Mouse (Mus musculus) heart, postnatal 0 days (tissue): ENCODE data around the gene Trip12. TPM values are rescaled to one million over a fixed set of nuclear protein-coding genes. Genes with fewer than 3 reads are reported as not detected.

Source experiments
- ATAC-seq: fragments of 200-750 bp; cut with Nextera tagmentation; 2 replicates; pipeline ENCODE4 v1.8.0; 2017; ENCODE audit warnings: low read depth, moderate number of reproducible peaks, moderate library complexity; ENCODE audit not compliant: insufficient read depth
- DNase-seq: peaks from one replicate; pipeline ENCODE4 v3.0.0-alpha.2; 2016; ENCODE audit warnings: low spot score
- H3K27ac ChIP-seq: fragments of 300-500 bp; sonication (generic); 2 replicates; pipeline ENCODE4 v1.5.1; 2014; ENCODE audit warnings: low read depth, mild to moderate bottlenecking
- H3K27me3 ChIP-seq: fragments of 300-500 bp; sonication (generic); 2 replicates; pipeline ENCODE4 v1.6.1; 2014; ENCODE audit warnings: low read length, mixed read lengths; ENCODE audit not compliant: control insufficient read depth, insufficient read depth
- H3K36me3 ChIP-seq: fragments of 300-500 bp; sonication (generic); replicated peaks from 2 replicates; pipeline ENCODE4 v1.6.1; 2014; ENCODE audit warnings: low read length, mixed read lengths; ENCODE audit not compliant: control insufficient read depth, insufficient read depth
- H3K4me1 ChIP-seq: fragments of 300-500 bp; sonication (generic); 2 replicates; pipeline ENCODE4 v1.6.1; 2014; ENCODE audit warnings: antibody characterized with exemption; ENCODE audit not compliant: control insufficient read depth, insufficient read depth
- H3K4me2 ChIP-seq: fragments of 300-500 bp; sonication (generic); 2 replicates; pipeline ENCODE4 v1.6.1; 2014; ENCODE audit warnings: low read depth, mild to moderate bottlenecking, low read length, moderate library complexity
- H3K4me3 ChIP-seq: fragments of 300-500 bp; sonication (generic); 2 replicates; pipeline ENCODE4 v1.5.1; 2014; ENCODE audit warnings: low read depth, low read length
- H3K9ac ChIP-seq: fragments of 300-500 bp; sonication (generic); replicated peaks from 2 replicates; pipeline ENCODE4 v1.6.1; 2014; ENCODE audit warnings: low read depth, low read length, mixed read lengths
- H3K9me3 ChIP-seq: fragments of 300-500 bp; sonication (generic); replicated peaks from 2 replicates; pipeline ENCODE4 v1.6.1; 2016; ENCODE audit warnings: low read length; ENCODE audit not compliant: control insufficient read depth
- CTCF ChIP-seq: IDR thresholded peaks from 2 replicates; pipeline ENCODE4 v1.5.1; 2016; ENCODE audit warnings: antibody characterized with exemption, control low read depth, low read depth
- EP300 ChIP-seq: IDR thresholded peaks from 2 replicates; pipeline ENCODE4 v1.6.1; 2016; ENCODE audit warnings: antibody characterized with exemption, low read depth
- WGBS: fragments of 180-500 bp; shearing (Covaris S2); extraction: QIAGEN DNeasy Blood & Tissue Kit; methylation state at CpG from one replicate; pipeline ENCODE4 v1.1.7; 2014; 5-methylcytosine and 5-hydroxymethylcytosine counted together
- polyA plus RNA-seq: library from polyadenylated mRNA; unstranded; fragments of >200 nt; fragmentation: Nextera tagmentation; extraction: Ambion mirVana; gene quantifications from 2 replicates; pipeline ENCODE4 v1.2.1, GENCODE M21; 2015
- total RNA-seq: library from RNA; depleted of rRNA; stranded (reverse); fragments of >200 nt; gene quantifications from 2 replicates; pipeline ENCODE4 v1.2.3, GENCODE M21; 2014; ENCODE audit warnings: low replicate concordance

Gene Trip12
- total and polyA plus RNA-seq, 2 experiments from 2014 or later: 31.5 to 93.7 TPM

- Histone ChIP-seq H3K9ac (no peak overlapping the region), H3K9me3 (no peaks in the 10 kb centered on the region), H3K4me1 (peaks cover 4% of the 10 kb centered on the region; the same call in 1 of the 2 replicates), H3K27me3 (no peaks in the 10 kb centered on the region), H3K4me3 (no peak overlapping the region), H3K4me2 (no peak overlapping the region), H3K36me3 (no peaks in the 10 kb centered on the region), H3K27ac (no peak overlapping the region)
- no peak for TF ChIP-seq EP300
- no peak for TF ChIP-seq CTCF
- ATAC-seq: no peak
- WGBS: 52% methylated on average over 10 of the region's 10 CpGs
- no peak for DNase-seq
These were observed 20.3 kb upstream of the Trip12 start for GRCm38 (mm10) chr1:84860360-84861254.

- Histone ChIP-seq H3K27me3 (no peaks in the 10 kb centered on the region), H3K4me2 (no peak overlapping the region), H3K9me3 (no peaks in the 10 kb centered on the region), H3K9ac (no peak overlapping the region), H3K4me3 (no peak overlapping the region), H3K36me3 (no peaks in the 10 kb centered on the region), H3K4me1 (peaks cover 4% of the 10 kb centered on the region; the same call in 1 of the 2 replicates), H3K27ac (no peak overlapping the region)
- TF ChIP-seq CTCF (no peak), EP300 (no peak)
- ATAC-seq (no peak), DNase-seq (no peak)
- 94% methylated on average over 6 of the region's 6 CpGs for WGBS
These were observed 19.3 kb upstream of the Trip12 start for GRCm38 (mm10) chr1:84859597-84859996.

GRCm38 (mm10) chr1:84855756-84856155 is 15.4 kb upstream of the Trip12 start:
- TF ChIP-seq CTCF (no peak), EP300 (no peak)
- WGBS: 38% methylated on average over 2 of the region's 2 CpGs
- Histone ChIP-seq H3K9ac (no peak overlapping the region), H3K4me3 (no peak overlapping the region), H3K4me1 (peaks cover 2% of the 10 kb centered on the region; the same call in 1 of the 2 replicates), H3K9me3 (no peaks in the 10 kb centered on the region), H3K36me3 (no peaks in the 10 kb centered on the region), H3K27me3 (no peaks in the 10 kb centered on the region), H3K4me2 (no peak overlapping the region), H3K27ac (no peak overlapping the region)
- ATAC-seq (peak; percentile 57; the same call in 1 of the 2 replicates), DNase-seq (peak; percentile 13)

DNA sequence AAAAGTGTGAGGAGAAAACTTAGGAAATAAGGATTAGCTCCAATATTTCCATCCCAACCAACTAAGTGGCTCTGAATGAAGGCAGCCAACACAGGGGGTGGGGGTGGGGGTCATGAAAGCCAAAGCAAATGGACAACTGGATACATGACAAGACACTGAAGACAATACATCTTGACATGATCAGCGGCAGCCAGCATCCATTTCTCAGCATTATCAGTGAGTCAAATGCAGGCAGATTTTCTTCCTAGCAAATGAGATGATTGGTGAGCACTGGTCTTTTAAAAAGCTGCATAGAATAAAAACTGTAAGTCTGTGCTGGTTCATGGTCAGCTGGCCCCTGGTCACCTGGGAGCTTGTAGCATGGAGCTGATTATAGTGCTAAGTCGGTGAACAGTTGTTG is 14.7 kb upstream of the Trip12 start:
- no peak overlapping the region for H3K27ac ChIP-seq
- ATAC-seq (no peak), DNase-seq (no peak)

DNA sequence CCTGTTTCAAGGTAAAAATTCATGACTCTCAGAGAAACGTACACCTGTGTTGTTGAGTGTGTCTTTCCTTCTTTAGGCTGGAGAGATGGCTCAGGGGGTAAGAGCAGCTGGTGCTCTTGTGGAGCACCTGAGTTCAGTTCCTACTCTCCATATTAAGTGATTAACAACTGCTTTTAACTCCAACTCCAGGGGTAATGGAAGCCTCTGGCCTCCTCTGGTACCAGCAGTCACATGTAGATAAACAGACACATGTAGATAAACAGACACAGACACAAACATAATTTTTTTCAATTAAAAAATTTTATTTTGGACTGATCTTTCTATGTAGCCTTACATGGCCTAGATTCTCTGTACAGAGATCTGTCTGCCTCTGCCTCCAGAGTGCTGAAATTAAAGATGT is 13.4 kb upstream of the Trip12 start:
- no peak for DNase-seq
- no peaks in the 10 kb centered on the region for H3K9me3 ChIP-seq
- WGBS: 70% methylated on average over 1 of the region's 1 CpGs
- TF ChIP-seq CTCF (no peak), EP300 (no peak)
- H3K9ac ChIP-seq: no peak overlapping the region
- no peak overlapping the region for H3K27ac ChIP-seq
- no peaks in the 10 kb centered on the region for H3K27me3 ChIP-seq
- no peak for ATAC-seq
- H3K4me2 ChIP-seq: no peak overlapping the region
- H3K4me3 ChIP-seq: no peak overlapping the region
- H3K4me1 ChIP-seq: no peaks in the 10 kb centered on the region
- H3K36me3 ChIP-seq: no peaks in the 10 kb centered on the region

More for the DNA sequence above, 14.7 kb upstream of the Trip12 start:
- Histone ChIP-seq H3K27me3 (no peaks in the 10 kb centered on the region), H3K9me3 (no peaks in the 10 kb centered on the region), H3K36me3 (no peaks in the 10 kb centered on the region), H3K4me3 (no peak overlapping the region), H3K4me2 (no peak overlapping the region), H3K9ac (no peak overlapping the region), H3K4me1 (no peaks in the 10 kb centered on the region)
- TF ChIP-seq CTCF: no peak
- TF ChIP-seq EP300: no peak
- WGBS: 74% methylated on average over 2 of the region's 2 CpGs
